Mouse (Mus musculus) activated CD4-positive, CD25-positive, alpha-beta regulatory T cell (primary cell): ENCODE results near the gene Flt3. TPM values are rescaled to one million over a fixed set of nuclear protein-coding genes. Genes with fewer than 3 reads are reported as not detected.

Source experiments
- polyA plus RNA-seq, 2 experiments: library from polyadenylated mRNA; unstranded; fragments of 100-300 nt; shearing (Covaris generic); gene quantifications; one replicate each; pipeline ENCODE4 v1.2.1; 2017

Gene Flt3
- polyA plus RNA-seq, result under 1 TPM in 1 of 2 experiments, not detected in 1; 0.92 TPM

GRCm38 (mm10) chr5:147399843-147400504 lies at the start of gene Flt3:
Flt3 (minus strand) TSS chr5:147400489.

GRCm38 (mm10) chr5:147429535-147430305 lies 29.4 kb upstream of the Flt3 start, which contains the start of gene Pan3:
Pan3 (plus strand) TSS chr5:147430161.

GRCm38 (mm10) chr5:147322183-147322582 lies 78.1 kb downstream of the Flt3 start, which contains the start of gene Urad:
Urad (minus strand) TSS chr5:147322440.

GRCm38 (mm10) chr5:147306638-147307397 lies 93.5 kb downstream of the Flt3 start, which contains the start of gene Cdx2:
Cdx2 (minus strand) TSS chr5:147307270.

Other genes starting within 250 kb of the Flt3 start
- gene Gsx1, start 211.8 kb downstream of the Flt3 start, polyA plus RNA-seq, result not detected
- gene Pdx1, start 130.5 kb downstream of the Flt3 start, polyA plus RNA-seq, result under 1 TPM in 1 of 2 experiments, not detected in 1; 0.23 TPM
- gene Cdx2, start 93.2 kb downstream of the Flt3 start, polyA plus RNA-seq, result not detected
- not detected for gene Urad, start 78.0 kb downstream of the Flt3 start, polyA plus RNA-seq
- 10 to 100 TPM; 40.0 to 56.5 TPM for gene Pan3, start 29.7 kb upstream of the Flt3 start, polyA plus RNA-seq